Mouse (Mus musculus): ENCODE data around the gene Vmn1r66. TPM values are rescaled to one million over a fixed set of nuclear protein-coding genes. Genes with fewer than 3 reads are reported as not detected.

Vmn1r66 gene
- polyA plus RNA-seq (2017; shearing (Covaris generic)), result not detected

DNA sequence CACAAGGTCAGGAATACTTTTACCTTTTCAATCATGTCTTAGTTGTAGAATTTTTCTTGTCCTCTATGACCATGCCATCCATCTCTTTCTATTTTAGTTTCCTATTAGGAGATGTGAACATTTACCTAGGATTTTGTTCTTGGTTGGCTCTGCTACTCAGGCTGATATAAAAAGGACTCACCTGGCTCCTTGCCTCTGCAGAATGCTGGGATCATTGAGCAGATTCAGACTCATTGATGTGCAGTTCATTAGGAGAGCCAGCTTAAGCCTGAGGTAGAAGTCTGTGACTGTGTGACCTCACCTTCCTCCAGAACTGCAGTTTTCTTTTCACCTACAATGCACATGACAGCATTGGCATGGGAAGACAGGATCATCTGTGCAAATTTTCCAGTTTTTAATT, at the start of gene Vmn1r66:
Gene Vmn1r66, minus strand, starts transcription at position 101 of the 400 bp plus-strand sequence.

Other genes with a start within 250 kb of the Vmn1r66 start
- gene Vmn2r50, start 224.7 kb downstream of the Vmn1r66 start, polyA plus RNA-seq (2017; shearing (Covaris generic)), result not detected
- not detected for gene Vmn2r51, start 172.3 kb downstream of the Vmn1r66 start, polyA plus RNA-seq (2017; shearing (Covaris generic))
- 0.05 TPM for gene Vmn2r52, start 101.4 kb downstream of the Vmn1r66 start, polyA plus RNA-seq (2017; shearing (Covaris generic))
- not detected for gene Vmn1r67, start 165.3 kb upstream of the Vmn1r66 start, polyA plus RNA-seq (2017; shearing (Covaris generic))
- gene Zik1, start 217.4 kb upstream of the Vmn1r66 start, polyA plus RNA-seq (2017; shearing (Covaris generic)), result 2.1 TPM

Measured in CD4-positive, CD25-positive, alpha-beta regulatory T cell, adult 9 weeks (primary cell).